Mouse (Mus musculus) liver, embryonic 12.5 days (tissue): ENCODE data around the gene Mrpl54. TPM values are rescaled to one million over a fixed set of nuclear protein-coding genes. Genes with fewer than 3 reads are reported as not detected.

Experiments
- ATAC-seq: fragments of 200-750 bp; cut with Nextera tagmentation; 2 replicates; pipeline ENCODE4 v1.8.0; 2017; ENCODE audit warnings: moderate number of reproducible peaks, mild to moderate bottlenecking, moderate library complexity
- H3K27ac ChIP-seq: fragments of 300-500 bp; sonication (generic); 2 replicates; pipeline ENCODE4 v1.5.1; 2016; ENCODE audit warnings: mild to moderate bottlenecking
- H3K27me3 ChIP-seq: fragments of 300-500 bp; sonication (generic); replicated peaks from 2 replicates; pipeline ENCODE4 v1.6.1; 2016; ENCODE audit warnings: mild to moderate bottlenecking, moderate library complexity
- H3K36me3 ChIP-seq: fragments of 300-500 bp; sonication (generic); 2 replicates; pipeline ENCODE4 v1.6.1; 2016; ENCODE audit warnings: mild to moderate bottlenecking, moderate library complexity
- H3K4me1 ChIP-seq: fragments of 300-500 bp; sonication (generic); 2 replicates; pipeline ENCODE4 v1.6.1; 2016
- H3K4me2 ChIP-seq: fragments of 300-500 bp; sonication (generic); 2 replicates; pipeline ENCODE4 v1.6.1; 2016; ENCODE audit warnings: mild to moderate bottlenecking, moderate library complexity
- H3K4me3 ChIP-seq: fragments of 300-500 bp; sonication (generic); 2 replicates; pipeline ENCODE4 v1.5.1; 2016; ENCODE audit warnings: mild to moderate bottlenecking, moderate library complexity
- H3K9ac ChIP-seq: fragments of 300-500 bp; sonication (generic); 2 replicates; pipeline ENCODE4 v1.6.1; 2016; ENCODE audit warnings: mild to moderate bottlenecking, moderate library complexity
- H3K9me3 ChIP-seq: fragments of 300-500 bp; sonication (generic); replicated peaks from 2 replicates; pipeline ENCODE4 v1.6.1; 2016; ENCODE audit warnings: mild to moderate bottlenecking, moderate library complexity
- WGBS: fragments of 180-500 bp; shearing (Covaris S2); methylation state at CpG from one replicate; pipeline ENCODE4 v1.1.7; 2016; ENCODE audit not compliant: insufficient replicate concordance; 5-methylcytosine and 5-hydroxymethylcytosine counted together
- polyA plus RNA-seq: library from polyadenylated mRNA; unstranded; fragments of >200 nt; fragmentation: Nextera tagmentation; extraction: Ambion mirVana; gene quantifications from 2 replicates; pipeline ENCODE4 v1.2.1, GENCODE M21; 2016

Mrpl54 gene
- polyA plus RNA-seq, 1 experiment from 2014 or later: 152 TPM

DNA sequence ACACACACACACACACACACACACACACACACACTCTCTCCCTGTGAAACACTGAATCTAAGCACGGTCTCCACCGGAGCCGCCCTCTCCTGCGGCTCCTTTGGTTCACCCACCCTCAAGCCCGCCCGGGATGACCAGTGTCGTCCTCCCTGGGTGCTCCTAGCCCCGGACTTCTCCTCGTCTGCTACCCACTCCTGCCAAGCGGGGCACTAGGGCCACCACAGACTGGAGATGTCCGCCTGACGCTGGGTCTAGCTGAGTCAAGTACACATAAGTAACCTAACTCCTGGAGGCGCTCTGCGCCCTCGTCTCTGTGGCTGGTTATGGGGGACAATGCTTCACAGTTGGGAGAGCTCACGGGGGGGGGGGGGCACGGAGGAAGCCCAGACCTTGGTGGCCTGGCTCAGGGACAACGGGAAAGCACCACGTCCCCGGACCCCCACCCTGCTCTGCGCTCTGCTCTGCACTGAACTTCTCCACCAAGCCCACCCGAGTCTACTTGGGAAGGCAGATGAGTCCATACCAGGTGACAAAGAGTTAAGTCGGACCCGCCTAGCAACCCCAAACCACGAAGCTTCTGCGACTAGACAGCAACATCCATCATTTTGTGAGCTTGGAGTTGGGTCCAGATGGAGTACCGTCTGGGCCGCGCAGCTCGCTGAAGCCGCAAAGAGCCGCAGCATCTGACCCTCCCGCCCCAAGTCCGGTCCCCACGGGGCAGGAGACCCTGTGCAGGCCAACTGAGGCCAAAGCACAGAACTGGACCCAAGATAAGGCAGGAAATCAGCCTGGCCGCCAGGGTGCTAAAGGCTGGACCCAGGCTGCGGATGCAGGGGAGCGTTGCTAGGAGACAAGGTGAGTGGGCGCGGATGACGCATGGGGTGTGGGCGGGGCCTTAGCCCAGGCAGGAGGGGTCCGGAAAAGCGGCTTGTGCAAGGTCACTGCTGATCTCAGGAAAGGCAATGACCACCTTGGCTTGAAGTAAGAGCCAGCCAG lies 14.0 kb downstream of the Mrpl54 start, which contains the start of gene Matk:
Gene Matk (plus strand): TSS at position 512 of the 996 bp plus-strand sequence.
- WGBS: 12% methylated on average over 44 of the region's 44 CpGs
- H3K4me2 ChIP-seq: no peak within 1 kb of the TSS
- H3K36me3 ChIP-seq: no peaks in the 10 kb centered on the region
- no peaks in the 10 kb centered on the region for H3K9me3 ChIP-seq
- H3K4me1 ChIP-seq: peaks cover 14% of the 10 kb centered on the region
- no peak within 1 kb of the TSS for H3K4me3 ChIP-seq
- no peak within 1 kb of the TSS for H3K27ac ChIP-seq
- H3K27me3 ChIP-seq: peaks cover 78% of the 10 kb centered on the region
- no peak for ATAC-seq
- H3K9ac ChIP-seq: no peak within 1 kb of the TSS

DNA sequence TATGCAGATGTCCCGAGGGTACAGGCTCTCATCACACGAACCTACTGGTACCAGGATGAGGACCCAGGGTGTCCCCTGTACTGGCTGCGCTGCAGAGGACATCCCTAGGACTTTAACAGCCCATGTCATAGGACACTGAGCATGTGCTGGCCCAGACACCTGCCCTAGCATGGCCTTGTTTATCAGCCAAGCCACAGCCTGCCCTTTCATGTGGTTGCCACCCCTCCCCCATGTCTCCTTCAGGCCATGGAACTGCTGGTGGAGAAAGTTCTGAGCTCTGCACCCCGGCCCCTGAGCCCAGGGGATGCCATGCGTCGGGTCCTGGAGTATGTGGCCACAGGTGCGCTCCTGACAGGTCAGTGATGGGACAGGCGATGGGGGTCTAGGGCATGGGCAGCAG lies 17.3 kb downstream of the Mrpl54 start:
- Histone ChIP-seq H3K4me2 (no peak overlapping the region), H3K27me3 (peaks cover 69% of the 10 kb centered on the region), H3K27ac (no peak overlapping the region), H3K4me3 (no peak overlapping the region), H3K36me3 (no peaks in the 10 kb centered on the region), H3K4me1 (0 out of 2 replicates have a peak, but pooled peaks cover 14% of the 10 kb centered on the region), H3K9me3 (no peaks in the 10 kb centered on the region), H3K9ac (no peak overlapping the region)
- 68% methylated on average over 8 of the region's 8 CpGs for WGBS
- no peak for ATAC-seq

DNA sequence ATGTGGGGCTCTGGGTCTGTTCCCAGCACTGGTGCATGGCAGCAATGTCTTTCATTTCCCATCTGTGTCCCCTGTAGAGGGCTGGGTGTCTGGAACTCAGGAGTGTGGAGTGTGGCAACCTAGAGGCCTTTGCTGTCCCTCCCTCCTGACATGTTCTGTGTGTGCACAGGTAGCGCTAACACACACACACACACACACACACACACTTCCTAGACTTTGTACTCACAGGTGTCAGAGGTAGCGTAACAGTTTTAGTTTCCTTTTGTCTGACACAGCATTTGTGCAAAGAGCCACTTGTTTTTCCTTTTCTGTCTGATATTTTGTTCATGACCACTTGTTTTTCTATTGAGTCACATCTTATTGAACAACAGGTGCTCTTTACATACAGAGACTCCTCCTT lies 18.9 kb downstream of the Mrpl54 start:
- Histone ChIP-seq H3K27me3 (peaks cover 69% of the 10 kb centered on the region), H3K27ac (no peak overlapping the region), H3K4me2 (no peak overlapping the region), H3K9ac (no peak overlapping the region), H3K4me1 (0 out of 2 replicates have a peak, but pooled peaks cover 15% of the 10 kb centered on the region), H3K9me3 (no peaks in the 10 kb centered on the region), H3K4me3 (no peak overlapping the region), H3K36me3 (no peaks in the 10 kb centered on the region)
- WGBS: 74% methylated on average over 2 of the region's 2 CpGs
- no peak for ATAC-seq

DNA sequence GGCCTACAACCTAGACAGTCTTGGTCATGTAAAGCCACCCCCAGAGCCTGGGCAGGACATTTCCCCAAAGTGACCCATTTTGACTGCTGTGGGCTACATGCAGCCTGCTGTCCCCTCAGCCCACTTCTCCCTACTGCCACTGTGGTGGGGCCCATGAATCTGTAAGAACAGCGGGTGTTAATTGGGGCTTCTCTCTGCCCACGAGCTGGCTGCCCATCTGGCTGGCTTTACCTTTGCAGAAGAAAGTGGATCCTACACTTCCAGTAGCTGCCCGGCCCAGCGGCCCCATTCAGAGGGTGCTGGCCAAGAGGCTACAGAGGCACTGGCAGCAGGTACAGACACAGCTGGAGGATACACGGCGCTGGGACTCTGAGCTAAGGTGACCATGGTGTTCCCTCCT lies 21.6 kb downstream of the Mrpl54 start:
- Histone ChIP-seq H3K9ac (no peak overlapping the region), H3K27ac (no peak overlapping the region), H3K36me3 (no peaks in the 10 kb centered on the region), H3K4me1 (0 out of 2 replicates have a peak, but pooled peaks cover 15% of the 10 kb centered on the region), H3K4me3 (no peak overlapping the region), H3K9me3 (no peaks in the 10 kb centered on the region), H3K27me3 (peaks cover 70% of the 10 kb centered on the region), H3K4me2 (no peak overlapping the region)
- no peak for ATAC-seq
- WGBS: 75% methylated on average over 6 of the region's 6 CpGs

DNA sequence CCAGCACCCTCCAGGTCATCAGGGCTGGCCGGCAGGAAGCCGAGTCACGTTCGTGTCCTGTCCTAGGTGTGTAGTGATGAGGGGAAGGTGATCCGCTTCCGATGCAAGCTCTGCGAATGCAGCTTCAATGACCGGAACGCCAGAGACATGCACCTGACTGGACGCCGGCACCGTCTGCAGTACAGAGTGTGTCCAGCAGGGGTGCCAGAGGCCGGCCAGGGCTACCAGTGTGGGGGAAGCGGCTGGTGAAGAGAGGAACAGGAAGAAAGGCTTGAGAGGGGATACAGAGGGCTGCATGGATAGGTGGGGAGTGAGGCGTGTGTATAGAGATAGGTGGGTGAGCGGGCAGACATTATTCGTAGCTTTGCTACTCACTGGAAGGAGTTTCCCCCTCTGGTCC lies 22.1 kb downstream of the Mrpl54 start:
- Histone ChIP-seq H3K9me3 (no peaks in the 10 kb centered on the region), H3K36me3 (no peaks in the 10 kb centered on the region), H3K9ac (no peak overlapping the region), H3K27ac (no peak overlapping the region), H3K4me2 (no peak overlapping the region; the same call in 1 of the 2 replicates), H3K27me3 (peaks cover 76% of the 10 kb centered on the region), H3K4me1 (0 out of 2 replicates have a peak, but pooled peaks cover 16% of the 10 kb centered on the region), H3K4me3 (no peak overlapping the region)
- 7% methylated on average over 17 of the region's 17 CpGs for WGBS
- 0 out of 2 replicates have a peak, but pooled peaks have one; percentile 18 for ATAC-seq

DNA sequence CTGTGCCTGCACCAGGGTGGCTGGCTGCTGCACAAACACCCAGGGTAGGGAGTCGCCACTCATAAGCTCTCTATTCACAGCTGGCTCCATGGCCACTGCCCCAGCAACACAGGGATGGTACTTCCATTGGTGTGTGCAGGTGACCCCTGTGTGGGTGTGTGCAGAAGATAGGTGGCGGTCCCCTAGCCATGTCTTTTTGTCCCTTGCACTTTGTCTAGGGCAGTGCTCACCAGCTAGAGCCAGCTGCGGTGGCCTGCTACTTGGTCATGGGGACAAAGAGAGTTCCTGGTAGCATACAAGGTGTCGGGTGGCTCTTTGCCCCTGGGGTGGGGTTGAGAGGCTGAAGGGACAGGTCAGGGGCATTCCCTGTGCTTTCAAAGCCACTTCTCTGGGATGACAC lies 22.6 kb downstream of the Mrpl54 start:
- Histone ChIP-seq H3K9ac (no peak overlapping the region), H3K27me3 (peaks cover 80% of the 10 kb centered on the region), H3K4me3 (no peak overlapping the region), H3K36me3 (no peaks in the 10 kb centered on the region), H3K4me1 (0 out of 2 replicates have a peak, but pooled peaks cover 14% of the 10 kb centered on the region), H3K27ac (no peak overlapping the region), H3K4me2 (no peak overlapping the region), H3K9me3 (no peaks in the 10 kb centered on the region)
- no peak for ATAC-seq
- WGBS: 61% methylated on average over 4 of the region's 4 CpGs

DNA sequence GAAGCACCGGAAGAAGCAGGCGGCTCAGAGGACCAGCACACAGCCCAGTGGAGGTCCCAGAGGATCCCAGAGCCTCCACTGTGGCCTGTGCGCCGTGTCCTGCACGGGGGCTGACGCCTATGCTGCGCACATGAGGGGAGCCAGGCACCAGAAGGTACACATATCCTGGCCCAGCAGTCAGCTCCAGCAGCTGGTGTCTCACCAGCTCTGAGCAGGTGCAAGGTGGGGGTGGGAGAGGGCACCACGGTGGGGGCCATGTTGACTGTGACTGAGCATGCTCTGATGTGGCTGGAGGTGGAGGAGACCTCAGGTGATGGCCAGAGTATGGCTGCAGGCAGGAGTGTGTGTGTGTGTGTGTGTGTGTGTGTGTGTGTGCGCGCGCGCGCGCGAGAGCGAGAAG lies 24.7 kb downstream of the Mrpl54 start:
- Histone ChIP-seq H3K9ac (no peak overlapping the region), H3K4me2 (no peak overlapping the region), H3K27ac (no peak overlapping the region), H3K36me3 (no peaks in the 10 kb centered on the region), H3K9me3 (no peaks in the 10 kb centered on the region), H3K4me1 (0 out of 2 replicates have a peak, but pooled peaks cover 14% of the 10 kb centered on the region), H3K27me3 (peaks cover 94% of the 10 kb centered on the region), H3K4me3 (no peak overlapping the region)
- WGBS: 87% methylated on average over 16 of the region's 16 CpGs
- no peak for ATAC-seq

DNA sequence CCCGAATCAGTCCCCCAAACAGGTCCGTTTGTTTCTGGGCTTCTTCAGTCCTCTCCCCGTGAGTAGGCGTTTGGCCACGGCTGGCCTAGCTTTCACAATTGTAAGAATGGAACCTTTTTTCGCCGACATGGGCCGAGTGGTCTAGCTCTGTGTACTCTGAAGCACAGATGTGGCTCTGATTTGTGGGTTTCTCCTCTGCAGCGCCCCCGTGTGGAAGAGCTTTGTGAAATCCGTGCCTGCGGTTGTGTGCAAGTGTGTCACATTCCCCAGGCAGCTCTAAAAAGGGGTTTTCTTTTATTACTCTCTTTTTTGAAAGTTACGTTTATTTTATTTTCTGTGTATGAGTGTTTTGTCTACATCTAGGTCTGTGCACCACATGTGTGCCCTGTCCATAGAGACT lies 25.9 kb downstream of the Mrpl54 start:
- Histone ChIP-seq H3K36me3 (no peaks in the 10 kb centered on the region), H3K27ac (no peak overlapping the region), H3K4me1 (0 out of 2 replicates have a peak, but pooled peaks cover 14% of the 10 kb centered on the region), H3K4me2 (no peak overlapping the region), H3K9me3 (no peaks in the 10 kb centered on the region), H3K9ac (no peak overlapping the region), H3K4me3 (no peak overlapping the region), H3K27me3 (peaks cover 99% of the 10 kb centered on the region)
- ATAC-seq: no peak
- WGBS: 19% methylated on average over 13 of the region's 13 CpGs

DNA sequence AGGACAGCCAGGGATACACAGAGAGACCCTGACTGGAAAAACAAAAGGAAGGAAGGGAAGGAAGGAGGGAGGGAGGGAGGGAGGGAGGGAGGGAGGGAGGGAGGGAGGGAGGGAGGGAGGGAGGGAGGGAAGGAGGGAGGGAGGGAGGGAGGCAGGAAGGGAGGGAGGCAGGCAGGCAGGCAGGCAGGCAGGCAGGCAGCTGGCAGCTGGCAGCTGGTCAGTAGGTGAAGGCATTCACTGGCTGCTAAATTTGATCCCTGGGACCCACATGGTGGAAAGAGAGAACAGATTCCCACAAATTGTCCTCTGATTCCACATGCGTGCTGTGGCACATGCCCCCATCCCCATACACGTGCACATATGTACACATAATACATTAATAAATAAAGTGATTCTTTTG lies 28.1 kb downstream of the Mrpl54 start:
- H3K9me3 ChIP-seq: no peaks in the 10 kb centered on the region
- no peaks in the 10 kb centered on the region for H3K36me3 ChIP-seq
- no peak for ATAC-seq
- no peak overlapping the region for H3K9ac ChIP-seq
- H3K4me2 ChIP-seq: no peak overlapping the region
- H3K4me1 ChIP-seq: peaks cover 11% of the 10 kb centered on the region; the same call in 1 of the 2 replicates
- WGBS: 58% methylated on average over 2 of the region's 2 CpGs
- no peak overlapping the region for H3K4me3 ChIP-seq
- H3K27me3 ChIP-seq: peaks cover 92% of the 10 kb centered on the region
- no peak overlapping the region for H3K27ac ChIP-seq

DNA sequence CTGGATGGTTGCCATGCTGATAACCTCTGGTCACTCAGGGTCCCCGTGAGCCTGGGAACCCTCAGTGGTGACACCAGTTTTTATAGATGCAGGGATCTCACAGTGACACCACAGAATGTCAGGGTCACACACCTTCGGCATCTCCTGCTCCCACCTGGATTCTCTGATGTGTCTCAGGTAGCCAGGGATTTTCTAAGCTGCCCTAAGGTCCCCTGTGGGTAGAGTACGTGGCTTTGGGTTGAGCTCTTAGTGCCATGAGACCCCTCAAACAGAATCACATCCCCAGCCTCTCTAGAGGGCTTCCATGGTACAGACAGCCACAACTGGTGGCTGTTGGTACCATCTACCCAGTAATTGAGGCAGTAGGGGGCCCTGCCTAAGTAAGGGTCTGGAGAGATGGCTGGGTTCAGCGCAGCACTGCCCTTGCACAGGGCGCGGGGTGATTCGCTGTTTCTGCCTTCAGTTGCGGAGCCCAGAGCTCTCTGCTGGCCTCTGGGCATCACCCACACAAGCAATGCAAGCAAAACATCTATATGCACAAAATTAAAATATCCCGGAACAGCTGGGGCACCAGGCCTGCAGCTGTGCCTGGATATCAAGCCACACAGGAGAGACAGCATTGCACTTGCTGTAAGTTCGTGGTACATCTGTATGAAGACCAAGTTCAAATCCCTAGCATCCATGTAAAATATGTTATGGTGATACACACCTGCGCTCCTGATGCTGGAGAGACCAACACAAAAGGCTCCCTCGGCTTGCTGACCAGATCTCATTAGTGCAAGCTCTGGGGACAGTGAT lies 30.1 kb downstream of the Mrpl54 start:
- no peaks in the 10 kb centered on the region for H3K9me3 ChIP-seq
- no peak overlapping the region for H3K4me3 ChIP-seq
- ATAC-seq: no peak
- H3K4me1 ChIP-seq: peaks cover 24% of the 10 kb centered on the region
- no peak overlapping the region for H3K9ac ChIP-seq
- 70% methylated on average over 12 of the region's 12 CpGs for WGBS
- no peaks in the 10 kb centered on the region for H3K36me3 ChIP-seq
- H3K27me3 ChIP-seq: peaks cover 84% of the 10 kb centered on the region
- H3K4me2 ChIP-seq: no peak overlapping the region
- H3K27ac ChIP-seq: no peak overlapping the region

DNA sequence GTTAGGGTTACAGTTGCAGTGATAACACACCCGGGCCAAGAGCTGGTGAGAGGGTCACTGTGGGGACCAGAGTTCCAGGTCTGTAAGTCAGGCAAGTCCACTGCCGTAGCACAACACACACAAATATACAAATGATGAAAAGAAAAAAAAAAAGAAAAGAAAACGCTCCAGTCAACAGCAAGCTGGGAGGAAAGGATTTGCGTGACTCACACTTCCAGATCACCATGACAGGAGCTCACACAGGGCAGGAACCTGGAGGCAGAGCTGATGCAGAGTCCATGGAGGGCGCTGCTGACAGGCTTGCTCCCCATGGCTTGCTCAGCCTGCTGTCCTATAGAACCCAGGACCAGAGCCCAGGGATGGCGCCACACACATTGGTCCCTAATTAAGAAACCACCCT lies 32.5 kb downstream of the Mrpl54 start:
- Histone ChIP-seq H3K27ac (no peak overlapping the region; the same call in 1 of the 2 replicates), H3K9ac (no peak overlapping the region), H3K9me3 (no peaks in the 10 kb centered on the region), H3K4me3 (no peak overlapping the region), H3K4me2 (no peak overlapping the region), H3K27me3 (peaks cover 84% of the 10 kb centered on the region), H3K4me1 (peaks cover 24% of the 10 kb centered on the region), H3K36me3 (no peaks in the 10 kb centered on the region)
- no peak for ATAC-seq
- WGBS: 62% methylated on average over 6 of the region's 6 CpGs

DNA sequence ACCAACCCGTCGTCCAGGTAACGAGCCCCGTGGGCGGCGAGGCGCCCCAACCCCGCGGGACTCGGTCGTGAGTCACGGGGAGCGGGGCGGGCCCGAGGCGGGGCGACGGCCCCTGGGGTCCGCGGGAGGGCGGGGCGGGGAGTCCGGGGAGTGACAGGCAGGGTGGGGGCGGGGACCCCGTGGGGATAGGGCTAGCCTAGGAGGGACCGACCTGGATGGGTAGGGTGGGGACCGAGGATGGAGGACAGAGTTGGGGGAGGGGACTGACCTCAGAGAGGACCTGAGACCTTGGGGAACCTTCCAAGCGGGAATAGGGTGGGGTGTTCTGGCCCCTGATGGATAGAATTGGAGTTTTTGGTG lies 33.5 kb downstream of the Mrpl54 start:
- Histone ChIP-seq H3K4me3 (peak overlapping the region; percentile 73), H3K36me3 (no peaks in the 10 kb centered on the region), H3K9ac (peak overlapping the region; percentile 79), H3K4me2 (peak overlapping the region; percentile 93), H3K9me3 (no peaks in the 10 kb centered on the region), H3K27ac (peak overlapping the region; percentile 65), H3K4me1 (peaks cover 24% of the 10 kb centered on the region), H3K27me3 (peaks cover 84% of the 10 kb centered on the region)
- 3% methylated on average over 28 of the region's 28 CpGs for WGBS
- peak; percentile 62 for ATAC-seq
